ENCODE assay signal across 37 mouse cellular contexts in genomic region chrX:73225365-73225764, GRCm38 (mm10). TPM values are rescaled to one million over a fixed set of nuclear protein-coding genes. Genes with fewer than 3 reads are reported as not detected.
"Had no signal": no experiment of that assay in that cellular context is flagged by ENCODE, and none has a peak within 500 bp of the region (broad histone marks: within the 10 kb centered on the region; RNA-seq: fewer than 3 reads in every experiment).

No protein-coding gene starts in this region.

- H3K27me3 ChIP-seq: forebrain, embryonic 13.5 days; forebrain, embryonic 15.5 days had no signal

- H3K4me3 ChIP-seq: embryonic facial prominence, embryonic 10.5 days; embryonic facial prominence, embryonic 12.5 days; embryonic facial prominence, embryonic 13.5 days; embryonic facial prominence, embryonic 15.5 days; erythroblast, embryonic 14.5 days; forebrain, embryonic 10.5 days; forebrain, embryonic 12.5 days; forebrain, embryonic 13.5 days; forebrain, embryonic 15.5 days; gastrocnemius, adult 2 months; heart, adult 2 months had no signal

- ATAC-seq: forebrain, embryonic 13.5 days; forebrain, embryonic 14.5 days; forebrain, embryonic 15.5 days; forebrain, embryonic 16.5 days; forebrain, postnatal 0 days had no signal

- H3K9ac ChIP-seq: embryonic facial prominence, embryonic 12.5 days; embryonic facial prominence, embryonic 13.5 days; embryonic facial prominence, embryonic 15.5 days; forebrain, embryonic 12.5 days; forebrain, embryonic 13.5 days; forebrain, embryonic 15.5 days; forebrain, postnatal 0 days had no signal

- H3K4me1 ChIP-seq: embryonic facial prominence, embryonic 12.5 days; embryonic facial prominence, embryonic 13.5 days; embryonic facial prominence, embryonic 15.5 days; forebrain, embryonic 15.5 days had no signal

- H3K9me3 ChIP-seq: embryonic facial prominence, embryonic 10.5 days; embryonic facial prominence, embryonic 12.5 days; embryonic facial prominence, embryonic 13.5 days; embryonic facial prominence, embryonic 15.5 days; forebrain, embryonic 12.5 days; forebrain, embryonic 13.5 days; forebrain, embryonic 15.5 days had no signal

- H3K27ac ChIP-seq: embryonic facial prominence, embryonic 10.5 days; embryonic facial prominence, embryonic 12.5 days; embryonic facial prominence, embryonic 13.5 days; embryonic facial prominence, embryonic 15.5 days; forebrain, embryonic 10.5 days; forebrain, embryonic 12.5 days; forebrain, embryonic 13.5 days; forebrain, embryonic 15.5 days; gastrocnemius, adult 2 months; heart, adult 2 months had no signal

- DNase-seq: cerebellum, adult 9-10 months; cerebellum, adult 9-11 months; cerebellum, postnatal 10 days; cerebellum, postnatal 14 days; cerebellum, postnatal 25 days; cerebellum, postnatal 36 days; embryo, embryonic 11 days; forebrain, postnatal 0 days; gastrocnemius, adult 2 months; gastrocnemius, postnatal 10 days; gastrocnemius, postnatal 14 days; gastrocnemius, postnatal 25 days; gastrocnemius, postnatal 36 days; heart, adult 11 months; heart, adult 18-20 months; heart, adult 2 months had no signal

- H3K4me2 ChIP-seq: embryonic facial prominence, embryonic 12.5 days; embryonic facial prominence, embryonic 13.5 days; embryonic facial prominence, embryonic 15.5 days; forebrain, embryonic 12.5 days; forebrain, embryonic 13.5 days; forebrain, embryonic 15.5 days had no signal

- H3K36me3 ChIP-seq: embryonic facial prominence, embryonic 10.5 days; embryonic facial prominence, embryonic 12.5 days; embryonic facial prominence, embryonic 13.5 days; embryonic facial prominence, embryonic 15.5 days; forebrain, embryonic 10.5 days; forebrain, embryonic 12.5 days; forebrain, embryonic 15.5 days had no signal

RNA-seq across cellular contexts. Expression of gene Xlr4b, which starts 11.2 kb away (rescaled TPM):
- total RNA-seq: forebrain, postnatal 0 days; gastrocnemius, adult 18-20 months; gastrocnemius, adult 2 months; gastrocnemius, postnatal 10 days; gastrocnemius, postnatal 14 days; gastrocnemius, postnatal 25 days had no signal
- polyA plus RNA-seq: embryonic facial prominence, embryonic 11.5 days; erythroblast, embryonic 14.5 days had no signal

RNA-seq across cellular contexts. Expression of gene Xlr4c, which starts 17.6 kb away (rescaled TPM):
- total RNA-seq: forebrain, postnatal 0 days; gastrocnemius, adult 2 months; gastrocnemius, adult 8-10 months; gastrocnemius, postnatal 14 days; gastrocnemius, postnatal 25 days; heart, adult 18-20 months; heart, adult 2 months; heart, adult 8-10 months had no signal
- polyA plus RNA-seq: embryonic facial prominence, embryonic 11.5 days; embryonic facial prominence, embryonic 12.5 days; embryonic facial prominence, embryonic 13.5 days; erythroblast, embryonic 14.5 days; forebrain, embryonic 10.5 days; forebrain, embryonic 11.5 days; forebrain, embryonic 13.5 days; forebrain, embryonic 14.5 days; forebrain, postnatal 0 days; heart, adult 2 months had no signal

RNA-seq across cellular contexts. Expression of gene Xlr3b, which starts 33.4 kb away (rescaled TPM):
- polyA plus RNA-seq: erythroblast, embryonic 14.5 days had no signal

RNA-seq across cellular contexts. Expression of gene Xlr3c, which starts 39.8 kb away (rescaled TPM):
- total RNA-seq: common myeloid progenitor, adult 5-6 weeks; forebrain, postnatal 0 days; gastrocnemius, adult 8-10 months; gastrocnemius, postnatal 36 days; gastrocnemius, postnatal 4 days; granulocyte monocyte progenitor cell, adult 5-6 weeks; heart, adult 18-20 months; heart, adult 2 months; heart, adult 8-10 months had no signal
- polyA plus RNA-seq: cortical plate, adult 2 months; embryonic facial prominence, embryonic 12.5 days; embryonic facial prominence, embryonic 15.5 days; erythroblast, embryonic 14.5 days; forebrain, embryonic 10.5 days; forebrain, embryonic 11.5 days; forebrain, embryonic 13.5 days; forebrain, embryonic 14.5 days; forebrain, embryonic 15.5 days; forebrain, embryonic 16.5 days; frontal cortex, adult 2 months; heart, adult 2 months had no signal
